13 mouse cellular contexts compared by ENCODE assay signal in the genomic region with DNA sequence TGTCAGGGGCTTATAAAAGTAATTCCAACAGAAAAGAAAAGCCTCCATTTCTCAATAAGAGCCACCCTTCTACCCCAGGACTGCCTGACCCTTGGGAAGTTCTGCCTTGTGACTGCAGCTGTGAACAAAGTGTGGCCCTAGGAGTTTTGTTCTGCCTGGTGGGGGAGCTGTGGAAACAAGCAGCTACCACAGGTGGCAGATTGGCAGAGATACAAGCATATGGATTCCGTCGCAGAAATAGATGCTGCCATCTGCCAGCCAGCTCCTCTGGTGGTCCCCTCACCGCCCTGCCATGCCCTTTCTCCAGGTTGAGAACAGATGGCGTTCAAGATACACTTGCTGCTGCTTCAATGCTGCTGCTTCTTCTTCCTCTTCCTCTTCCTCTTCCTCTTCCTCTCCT. TPM values are rescaled to one million over a fixed set of nuclear protein-coding genes. Genes with fewer than 3 reads are reported as not detected.
A peak's percentile ranks its signal among the peaks of the same experiment; 100 is the strongest.
DNase-seq lines count a peak whose midpoint lies in the region; ATAC-seq and TF ChIP-seq lines count a peak whose summit lies in the region.
"Had no signal": no experiment of that assay in that cellular context is flagged by ENCODE, and none has a peak within 500 bp of the region (broad histone marks: within the 10 kb centered on the region; RNA-seq: fewer than 3 reads in every experiment).

No protein-coding gene starts in this region.

- H3K9me3 ChIP-seq in forebrain, embryonic 11.5 days (ENCODE audit: control insufficient read depth, low read length) = no peaks in the 10 kb centered on the region
- H3K9me3 ChIP-seq in forebrain, postnatal 0 days (ENCODE audit: low read length) = no peaks in the 10 kb centered on the region
- H3K9me3 ChIP-seq in neural tube, embryonic 12.5 days = no peaks in the 10 kb centered on the region
- no peaks in the 10 kb centered on the region for H3K9me3 ChIP-seq in neural tube, embryonic 15.5 days (replicated peaks)
- H3K9me3 ChIP-seq in forebrain, embryonic 15.5 days = no peaks in the 10 kb centered on the region
- H3K9me3 ChIP-seq in neural tube, embryonic 14.5 days (ENCODE audit: control insufficient read depth, low read length) = no peaks in the 10 kb centered on the region
- H3K9me3 ChIP-seq: limb, embryonic 13.5 days; megakaryocyte, embryonic 14.5 days had no signal

- peak; percentile 55; the same call in 1 of the 2 replicates for ATAC-seq in forebrain, embryonic 11.5 days (replicated peaks; ENCODE audit: low FRiP score)
- no peak for ATAC-seq in forebrain, postnatal 0 days
- ATAC-seq in neural tube, embryonic 12.5 days (ENCODE audit: low FRiP score, low read depth) = peak; percentile 72
- ATAC-seq in neural tube, embryonic 15.5 days (ENCODE audit: low FRiP score) = no peak
- ATAC-seq in forebrain, embryonic 15.5 days (replicated peaks) = peak; percentile 61; the same call in 1 of the 2 replicates
- ATAC-seq in neural tube, embryonic 14.5 days (ENCODE audit: low read depth) = peak; percentile 28; the same call in 1 of the 2 replicates
- ATAC-seq: intestine, embryonic 16.5 days had no signal

- no peak overlapping the region for H3K4me2 ChIP-seq in forebrain, embryonic 11.5 days (ENCODE audit: low read depth, low read length, severe bottlenecking)
- H3K4me2 ChIP-seq in forebrain, postnatal 0 days (ENCODE audit: low read depth) = no peak overlapping the region
- no peak overlapping the region for H3K4me2 ChIP-seq in neural tube, embryonic 12.5 days (replicated peaks)
- no peak overlapping the region for H3K4me2 ChIP-seq in neural tube, embryonic 15.5 days
- no peak overlapping the region for H3K4me2 ChIP-seq in forebrain, embryonic 15.5 days (replicated peaks)
- H3K4me2 ChIP-seq in neural tube, embryonic 14.5 days (ENCODE audit: low read depth, low read length) = no peak overlapping the region
- H3K4me2 ChIP-seq: limb, embryonic 13.5 days had no signal

- peaks cover 2% of the 10 kb centered on the region; the same call in 1 of the 2 replicates for H3K4me1 ChIP-seq in forebrain, embryonic 11.5 days (replicated peaks; ENCODE audit: control insufficient read depth, insufficient read depth, low read length)
- no peaks in the 10 kb centered on the region for H3K4me1 ChIP-seq in forebrain, postnatal 0 days (ENCODE audit: insufficient read depth)
- H3K4me1 ChIP-seq in neural tube, embryonic 12.5 days = peaks cover 9% of the 10 kb centered on the region
- H3K4me1 ChIP-seq in neural tube, embryonic 15.5 days = peaks cover 7% of the 10 kb centered on the region; the same call in 1 of the 2 replicates
- peaks cover 12% of the 10 kb centered on the region; the same call in 1 of the 2 replicates for H3K4me1 ChIP-seq in forebrain, embryonic 15.5 days
- H3K4me1 ChIP-seq in neural tube, embryonic 14.5 days (ENCODE audit: control insufficient read depth, insufficient read depth, low read length) = no peaks in the 10 kb centered on the region
- H3K4me1 ChIP-seq: limb, embryonic 13.5 days had no signal

- H3K27ac ChIP-seq in forebrain, embryonic 11.5 days (ENCODE audit: low read depth, low read length) = no peak overlapping the region
- H3K27ac ChIP-seq in forebrain, postnatal 0 days (ENCODE audit: low read depth, low read length) = no peak overlapping the region
- no peak overlapping the region for H3K27ac ChIP-seq in neural tube, embryonic 12.5 days
- H3K27ac ChIP-seq in neural tube, embryonic 15.5 days (replicated peaks) = no peak overlapping the region
- no peak overlapping the region for H3K27ac ChIP-seq in forebrain, embryonic 15.5 days (replicated peaks)
- no peak overlapping the region for H3K27ac ChIP-seq in neural tube, embryonic 14.5 days (ENCODE audit: low read depth, low read length)
- H3K27ac ChIP-seq: limb, embryonic 13.5 days had no signal

- no peaks in the 10 kb centered on the region for H3K27me3 ChIP-seq in forebrain, embryonic 11.5 days (ENCODE audit: control insufficient read depth, insufficient read depth, low read length)
- no peaks in the 10 kb centered on the region for H3K27me3 ChIP-seq in forebrain, postnatal 0 days (ENCODE audit: insufficient read depth, low read length)
- H3K27me3 ChIP-seq in neural tube, embryonic 12.5 days (replicated peaks) = 0 out of 2 replicates have a peak, but pooled peaks cover 5% of the 10 kb centered on the region
- H3K27me3 ChIP-seq in neural tube, embryonic 15.5 days (replicated peaks) = no peaks in the 10 kb centered on the region
- H3K27me3 ChIP-seq in forebrain, embryonic 15.5 days = no peaks in the 10 kb centered on the region
- no peaks in the 10 kb centered on the region for H3K27me3 ChIP-seq in neural tube, embryonic 14.5 days (ENCODE audit: control insufficient read depth, insufficient read depth, low read length)
- H3K27me3 ChIP-seq: limb, embryonic 13.5 days had no signal

- no peak for TF ChIP-seq CTCF in forebrain, postnatal 0 days (IDR thresholded peaks at IDR 0.05; ENCODE audit: low read depth)

- WGBS in forebrain, embryonic 11.5 days = 33% methylated on average over 4 of the region's 4 CpGs
- 12% methylated on average over 4 of the region's 4 CpGs for WGBS in forebrain, postnatal 0 days
- WGBS in neural tube, embryonic 12.5 days = 24% methylated on average over 4 of the region's 4 CpGs
- WGBS in neural tube, embryonic 15.5 days = 24% methylated on average over 4 of the region's 4 CpGs
- WGBS in forebrain, embryonic 15.5 days = 23% methylated on average over 4 of the region's 4 CpGs
- WGBS in neural tube, embryonic 14.5 days = 21% methylated on average over 4 of the region's 4 CpGs

- peaks cover 12% of the 10 kb centered on the region; the same call in 1 of the 2 replicates for H3K36me3 ChIP-seq in forebrain, embryonic 11.5 days (ENCODE audit: control insufficient read depth, insufficient read depth, low read length)
- peaks cover 40% of the 10 kb centered on the region for H3K36me3 ChIP-seq in forebrain, postnatal 0 days (ENCODE audit: insufficient read depth)
- peaks cover 64% of the 10 kb centered on the region for H3K36me3 ChIP-seq in neural tube, embryonic 12.5 days
- peaks cover 45% of the 10 kb centered on the region for H3K36me3 ChIP-seq in neural tube, embryonic 15.5 days
- peaks cover 71% of the 10 kb centered on the region for H3K36me3 ChIP-seq in forebrain, embryonic 15.5 days
- H3K36me3 ChIP-seq in neural tube, embryonic 14.5 days (ENCODE audit: control insufficient read depth, insufficient read depth, low read length) = peaks cover 38% of the 10 kb centered on the region
- H3K36me3 ChIP-seq: limb, embryonic 13.5 days had no signal

- peak; percentile 56 for DNase-seq in forebrain, embryonic 11.5 days (ENCODE audit: low spot score)
- DNase-seq in forebrain, postnatal 0 days = no peak
- no peak for DNase-seq in heart, postnatal 25 days (ENCODE audit: low spot score)
- DNase-seq in lung, postnatal 14 days = no peak
- DNase-seq: gastrocnemius, postnatal 10 days had no signal

- no peak overlapping the region for H3K9ac ChIP-seq in forebrain, embryonic 11.5 days (ENCODE audit: low read length)
- no peak overlapping the region for H3K9ac ChIP-seq in forebrain, postnatal 0 days
- no peak overlapping the region for H3K9ac ChIP-seq in neural tube, embryonic 12.5 days
- H3K9ac ChIP-seq in neural tube, embryonic 15.5 days (replicated peaks) = no peak overlapping the region
- H3K9ac ChIP-seq in forebrain, embryonic 15.5 days (replicated peaks) = no peak overlapping the region
- H3K9ac ChIP-seq in neural tube, embryonic 14.5 days (replicated peaks; ENCODE audit: low read depth, low read length) = no peak overlapping the region
- H3K9ac ChIP-seq: limb, embryonic 13.5 days had no signal

- H3K4me3 ChIP-seq in forebrain, embryonic 11.5 days (ENCODE audit: low read depth, low read length) = no peak overlapping the region
- H3K4me3 ChIP-seq in forebrain, postnatal 0 days (ENCODE audit: low read depth, low read length) = no peak overlapping the region
- no peak overlapping the region for H3K4me3 ChIP-seq in neural tube, embryonic 12.5 days
- no peak overlapping the region for H3K4me3 ChIP-seq in neural tube, embryonic 15.5 days (replicated peaks)
- H3K4me3 ChIP-seq in forebrain, embryonic 15.5 days = no peak overlapping the region
- H3K4me3 ChIP-seq in neural tube, embryonic 14.5 days (ENCODE audit: low read depth, low read length) = no peak overlapping the region
- H3K4me3 ChIP-seq: limb, embryonic 13.5 days; megakaryocyte, embryonic 14.5 days had no signal

- intact Hi-C loops in heart, postnatal 25 days (cut with DNase I) = no loop called here

RNA-seq across cellular contexts. Expression of a gene that starts 37.0 kb away (rescaled TPM):
- polyA plus RNA-seq in forebrain, embryonic 11.5 days (2014; fragmentation: Nextera tagmentation; extraction: Ambion mirVana) = 341 and 350 TPM in 2 replicates
- total RNA-seq in forebrain, postnatal 0 days (2014; rRNA removed) = 586 and 786 TPM in 2 replicates
- 644 and 657 TPM in 2 replicates for polyA plus RNA-seq in forebrain, postnatal 0 days (2015; fragmentation: Nextera tagmentation; extraction: Ambion mirVana)
- polyA plus RNA-seq in neural tube, embryonic 12.5 days (2016; fragmentation: Nextera tagmentation; extraction: Ambion mirVana) = 428 and 435 TPM in 2 replicates
- polyA plus RNA-seq in neural tube, embryonic 15.5 days (2015; fragmentation: Nextera tagmentation; extraction: Ambion mirVana) = 491 and 612 TPM in 2 replicates
- 671 and 696 TPM in 2 replicates for polyA plus RNA-seq in forebrain, embryonic 15.5 days (2015; fragmentation: Nextera tagmentation; extraction: Ambion mirVana)
- polyA plus RNA-seq in neural tube, embryonic 14.5 days (2014; fragmentation: Nextera tagmentation; extraction: Ambion mirVana) = 664 and 692 TPM in 2 replicates
- total RNA-seq in heart, postnatal 25 days (2021) = 1 to 10 TPM; 1.2 to 1.6 TPM
- total RNA-seq: common myeloid progenitor, adult 5-6 weeks had no signal

Comparison
In these comparisons a context has a peak if more than half of its experiments do, and no peak if none do; other contexts are left out.
1. ATAC-seq: peak in forebrain, embryonic 11.5 days (single experiment), neural tube, embryonic 12.5 days (single experiment), forebrain, embryonic 15.5 days (single experiment) and neural tube, embryonic 14.5 days (single experiment); none in forebrain, postnatal 0 days (single experiment) and neural tube, embryonic 15.5 days (single experiment).